Mouse (Mus musculus) thymus, postnatal 0 days (tissue): Measurements from ENCODE around the gene 4933411K16Rik. TPM values are rescaled to one million over a fixed set of nuclear protein-coding genes. Genes with fewer than 3 reads are reported as not detected.
A peak's percentile ranks its signal among the peaks of the same experiment; 100 is the strongest.

Source experiments
- DNase-seq: peaks from one replicate; pipeline ENCODE4 v3.0.0-alpha.2; 2015; ENCODE audit warnings: low spot score
- polyA plus RNA-seq: library from polyadenylated mRNA; unstranded; fragments of >200 nt; fragmentation: Nextera tagmentation; extraction: Ambion mirVana; gene quantifications from 2 replicates; pipeline ENCODE4 v1.2.1, GENCODE M21; 2015

4933411K16Rik gene
- polyA plus RNA-seq: not detected in 2 replicates

DNA sequence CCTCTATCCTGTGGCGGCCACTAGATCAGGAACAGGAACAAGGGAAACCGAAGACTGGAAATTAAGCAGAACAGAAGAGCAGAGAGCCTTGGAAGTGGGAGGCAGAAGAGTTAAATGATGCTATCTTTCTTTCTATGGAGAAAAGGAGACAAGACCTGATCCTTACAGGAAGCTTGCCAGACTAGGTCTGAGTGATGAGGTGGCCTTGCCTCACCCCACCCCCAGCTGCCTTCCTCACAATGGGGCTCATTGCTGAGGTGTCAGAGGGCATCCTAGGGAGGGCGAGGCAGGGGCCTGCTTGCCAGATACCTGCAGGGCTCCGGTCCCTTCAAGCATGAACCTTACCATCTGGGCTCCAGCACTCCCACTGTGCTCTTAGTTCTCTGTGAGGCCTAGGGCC is at the start of gene 4933411K16Rik:
Gene 4933411K16Rik (plus strand): TSS at position 301 of the 400 bp plus-strand sequence.
- DNase-seq: no peak

DNA sequence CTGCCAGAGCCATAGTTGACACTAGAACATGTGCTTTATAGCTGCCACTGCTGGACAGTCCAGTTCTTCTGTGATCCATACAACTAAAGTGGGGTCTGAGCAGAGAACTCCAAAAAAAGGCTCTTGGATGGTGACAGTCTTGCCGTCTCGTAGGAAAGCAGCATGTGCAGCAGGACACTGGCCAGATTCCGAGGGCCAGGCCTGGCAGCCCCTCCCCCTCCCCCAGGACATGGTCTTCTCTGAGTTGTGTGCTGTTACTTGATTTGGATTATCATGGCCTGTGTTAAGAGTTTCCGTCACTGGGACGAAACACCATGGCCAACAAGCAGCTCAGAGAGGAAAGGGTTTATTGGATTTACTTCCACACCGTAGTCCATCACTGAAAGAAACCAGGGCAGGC is 47.8 kb upstream of the 4933411K16Rik start:
- DNase-seq: no peak

- DNase-seq: no peak
Observed at GRCm38 (mm10) chr19:42005616-42006015, 46.4 kb upstream of the 4933411K16Rik start.

- DNase-seq: no peak
Observed at GRCm38 (mm10) chr19:42006568-42006967, 45.5 kb upstream of the 4933411K16Rik start.

DNA sequence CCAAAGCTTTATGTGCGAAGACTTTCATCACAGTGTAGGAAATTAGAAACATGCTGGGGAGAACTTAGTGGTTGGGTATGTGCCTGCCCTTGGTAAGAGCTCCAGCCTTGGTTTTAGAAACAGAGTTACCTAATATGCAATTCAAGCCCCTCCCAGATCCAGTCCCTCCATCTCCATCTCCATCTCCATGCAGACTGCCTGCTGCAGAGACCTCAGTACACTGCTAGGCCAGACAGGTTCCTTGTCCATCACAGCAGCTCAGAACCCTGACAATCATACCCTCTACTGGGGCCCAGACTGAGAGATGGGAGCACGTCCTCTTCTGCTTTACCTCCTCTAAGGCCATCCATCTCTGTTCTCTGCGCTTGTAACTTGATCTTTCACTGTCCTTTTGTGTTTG is 43.5 kb upstream of the 4933411K16Rik start:
- DNase-seq: no peak

DNA sequence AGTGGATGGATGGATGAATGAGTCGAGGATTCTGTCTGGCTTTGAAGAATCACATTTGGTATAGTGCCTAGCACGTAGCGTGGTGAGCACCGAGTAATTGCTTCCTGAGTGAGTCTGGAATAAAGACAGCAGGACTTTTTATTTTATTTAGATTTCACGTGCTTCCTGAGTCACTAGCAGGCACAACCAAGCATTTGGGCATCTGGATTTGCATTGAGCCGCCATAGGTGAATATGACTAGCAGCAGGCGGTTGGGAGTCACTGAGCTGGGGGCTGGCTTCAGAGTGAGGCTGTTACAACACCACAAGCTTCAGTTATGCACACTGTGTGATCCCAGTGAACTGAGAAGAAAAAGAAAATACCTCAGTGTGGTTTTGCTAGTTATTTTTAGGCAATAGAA is 43.0 kb upstream of the 4933411K16Rik start:
- peak; percentile 34 for DNase-seq

- no peak for DNase-seq
Observed at GRCm38 (mm10) chr19:42010436-42010835, 41.6 kb upstream of the 4933411K16Rik start.

- DNase-seq: no peak
Observed at GRCm38 (mm10) chr19:42011123-42011522, 40.9 kb upstream of the 4933411K16Rik start.

DNA sequence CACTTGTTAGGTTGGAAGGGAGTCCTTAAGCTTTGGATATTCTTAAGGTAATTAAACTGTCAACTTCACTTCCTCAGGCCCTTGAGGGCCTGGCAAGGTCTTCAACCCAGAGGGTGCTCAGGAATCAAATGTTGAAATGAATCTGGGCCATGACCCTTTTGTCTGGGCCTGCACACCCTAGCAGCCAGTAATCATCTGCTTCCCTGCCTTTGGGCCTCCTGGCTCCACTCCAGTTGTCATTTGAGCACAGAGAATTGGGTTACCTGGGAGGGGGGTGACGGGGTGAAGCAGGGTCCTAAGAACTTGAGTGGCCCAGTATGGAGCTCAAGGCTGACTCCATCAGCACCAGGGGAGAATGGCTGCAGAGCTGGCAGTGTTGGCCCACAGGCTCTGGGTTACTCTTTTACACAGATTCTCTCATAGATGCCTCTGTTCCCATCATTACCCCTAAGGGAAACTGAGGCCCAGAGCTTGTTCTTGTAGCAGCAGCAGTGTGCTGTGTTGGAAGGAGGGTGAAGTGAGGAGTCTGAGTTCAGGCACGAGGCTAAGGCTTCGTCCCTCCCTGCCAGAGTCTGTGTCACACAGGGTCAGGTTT is 37.7 kb upstream of the 4933411K16Rik start:
- DNase-seq: no peak

DNA sequence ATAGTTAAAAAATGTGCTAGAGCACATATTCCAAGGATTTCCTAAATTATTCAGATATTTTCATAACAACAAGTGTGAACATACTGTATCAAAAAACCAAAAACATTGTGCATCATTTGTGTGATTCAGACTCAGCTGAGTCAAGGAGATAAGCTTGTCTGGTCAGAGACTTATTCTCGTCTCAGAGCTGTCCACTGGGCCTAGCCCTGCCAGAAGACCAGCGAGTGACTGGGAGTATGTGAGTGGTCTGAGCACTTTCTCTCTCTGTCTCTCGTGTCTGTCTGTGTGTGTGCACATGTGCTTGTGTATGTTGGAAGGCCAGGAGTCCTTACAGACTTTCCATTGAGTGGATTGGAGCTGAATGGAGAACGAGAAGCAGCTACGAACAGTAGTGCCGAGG is 37.0 kb upstream of the 4933411K16Rik start:
- no peak for DNase-seq

- no peak for DNase-seq
Observed at GRCm38 (mm10) chr19:42016251-42016650, 35.8 kb upstream of the 4933411K16Rik start.

DNA sequence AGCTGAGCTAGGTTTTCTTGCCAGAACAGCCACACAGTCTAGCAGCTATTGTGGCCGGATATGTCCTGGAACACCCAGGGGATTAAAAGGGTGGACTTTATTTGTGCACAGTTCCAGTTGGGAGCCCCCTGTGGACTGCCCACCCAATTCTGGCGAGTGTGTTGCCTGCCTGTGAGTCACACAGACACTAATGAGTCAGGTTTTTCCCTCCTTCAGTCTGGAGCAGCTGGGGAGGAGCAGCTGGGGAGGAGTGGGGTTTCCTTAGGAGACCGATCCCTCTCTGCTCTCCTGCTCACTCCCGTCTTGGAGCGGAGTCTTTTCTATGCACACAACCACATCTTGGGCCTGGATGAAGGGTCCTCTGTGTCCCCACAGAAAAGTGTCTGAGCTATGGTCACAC is 35.2 kb upstream of the 4933411K16Rik start:
- DNase-seq: no peak

GRCm38 (mm10) chr19:42017399-42018247 is 34.4 kb upstream of the 4933411K16Rik start:
- DNase-seq: no peak

GRCm38 (mm10) chr19:42019011-42019522 is 33.0 kb upstream of the 4933411K16Rik start:
- DNase-seq: peak; percentile 78

DNA sequence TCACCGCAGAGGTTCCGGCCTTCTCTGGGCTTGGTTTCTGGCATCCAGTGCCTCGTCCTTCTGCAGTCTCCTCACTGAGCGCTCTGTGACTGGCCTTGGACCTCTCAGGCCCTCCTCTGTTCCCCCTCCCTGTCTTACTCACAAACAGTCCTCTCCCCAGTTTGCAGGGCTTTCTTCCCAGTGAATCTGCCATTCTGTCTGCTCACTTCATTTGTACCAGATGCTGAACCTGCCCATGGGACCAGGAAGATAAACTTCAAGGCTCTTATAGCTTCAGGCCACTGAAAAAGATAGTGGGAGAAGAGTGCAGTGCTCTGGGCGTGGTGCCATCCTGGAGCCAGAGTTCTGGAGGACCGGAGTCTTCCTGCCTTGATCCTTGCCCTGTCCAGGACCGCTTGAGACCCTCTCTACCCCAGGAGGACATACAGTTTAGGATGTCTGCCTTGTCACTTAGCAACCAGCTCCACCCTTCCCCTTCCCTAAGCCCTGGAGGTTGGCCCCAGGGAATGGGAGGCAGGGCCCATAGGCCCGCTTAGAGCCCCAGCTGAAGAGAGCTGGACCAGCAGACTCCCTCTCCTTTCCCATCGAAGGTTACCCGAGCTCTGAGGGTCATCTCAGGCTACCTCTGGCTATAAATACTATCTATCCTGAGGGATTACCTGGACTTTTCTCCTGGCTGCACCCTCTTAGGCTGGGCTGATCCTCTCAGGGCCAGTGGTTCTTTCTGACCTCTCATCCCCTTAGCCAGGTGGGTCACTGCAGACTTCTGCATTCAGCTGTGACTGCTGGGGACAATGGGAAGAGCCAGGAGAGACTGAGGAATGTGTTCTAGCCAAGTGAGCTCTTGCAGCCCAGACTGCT is 30.1 kb upstream of the 4933411K16Rik start:
- no peak for DNase-seq

DNA sequence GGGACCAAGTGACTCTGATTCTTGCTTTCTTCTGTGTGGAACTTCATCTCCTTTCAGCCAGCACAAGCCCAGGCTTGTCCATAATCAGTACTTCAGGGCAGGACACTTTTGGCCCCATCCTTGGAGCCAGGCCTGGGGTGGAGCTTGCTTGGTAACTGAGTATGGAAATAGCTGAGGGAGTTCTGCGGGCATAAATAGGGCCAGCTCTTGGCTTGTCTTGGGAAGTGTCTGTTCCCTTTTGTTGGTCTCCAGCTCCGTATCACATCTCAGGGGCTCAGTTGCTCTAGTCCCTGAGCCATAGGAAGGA is 29.6 kb upstream of the 4933411K16Rik start:
- DNase-seq: no peak

GRCm38 (mm10) chr19:42026158-42026557 is 25.9 kb upstream of the 4933411K16Rik start:
- peak; percentile 67 for DNase-seq

DNA sequence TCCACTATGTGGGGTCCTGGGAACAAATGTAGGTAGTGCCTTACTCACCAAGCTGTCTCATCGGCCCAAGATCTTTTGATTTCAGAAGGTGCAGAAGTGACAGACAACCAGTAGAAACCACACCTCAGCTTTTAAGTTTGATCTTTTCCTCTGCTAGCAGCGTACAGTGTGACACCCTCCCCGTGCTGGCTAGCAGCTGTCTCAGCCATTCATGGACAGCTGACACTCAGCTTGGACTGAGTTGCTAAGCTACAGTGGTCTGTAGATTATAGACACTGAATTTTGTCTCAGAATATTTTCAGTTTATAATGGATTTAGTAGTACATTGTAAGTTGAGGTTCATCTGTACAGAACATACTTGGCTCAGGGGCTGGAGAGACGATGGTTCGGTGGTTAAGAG is 20.9 kb upstream of the 4933411K16Rik start:
- peak; percentile 36 for DNase-seq

- DNase-seq: no peak
Observed at GRCm38 (mm10) chr19:42033611-42034010, 18.4 kb upstream of the 4933411K16Rik start.

- no peak for DNase-seq
Observed at GRCm38 (mm10) chr19:42034146-42034775, 17.8 kb upstream of the 4933411K16Rik start.

DNA sequence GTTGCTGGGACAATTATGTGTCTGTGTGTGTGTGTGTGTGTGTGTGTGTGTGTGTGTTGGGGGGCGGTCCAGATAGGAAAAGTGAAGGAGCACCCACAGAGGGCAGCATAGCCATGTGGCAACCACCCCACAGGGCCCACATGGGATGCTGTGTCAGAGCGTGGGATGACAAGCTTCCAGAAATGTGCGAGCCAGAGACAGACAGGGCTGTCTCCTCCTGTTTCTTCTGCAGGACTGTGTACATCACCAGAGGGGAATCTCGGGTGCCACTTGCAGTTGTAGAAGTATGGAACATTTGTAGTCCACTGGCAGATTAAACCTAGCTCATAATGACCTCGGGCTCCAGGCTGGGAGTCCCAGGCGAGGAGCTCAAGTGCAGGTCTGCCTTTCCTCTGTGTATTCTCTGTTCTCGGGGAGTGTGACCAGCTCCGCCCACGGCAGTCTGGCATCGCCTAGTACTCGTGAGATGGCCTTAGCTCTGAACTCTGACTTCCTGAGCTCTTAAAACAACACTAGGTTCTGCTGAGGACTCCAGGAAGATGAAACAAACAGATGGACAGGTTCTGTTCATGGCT is 17.1 kb upstream of the 4933411K16Rik start:
- DNase-seq: no peak
